Mouse (Mus musculus): ENCODE data around the gene Dhx16.
"Not testable (repeated sequence)": the region's sequence is repeated elsewhere in the genome, so short reads cannot be mapped to it uniquely, and the experiment has no call there.

The Dhx16 gene

DNA sequence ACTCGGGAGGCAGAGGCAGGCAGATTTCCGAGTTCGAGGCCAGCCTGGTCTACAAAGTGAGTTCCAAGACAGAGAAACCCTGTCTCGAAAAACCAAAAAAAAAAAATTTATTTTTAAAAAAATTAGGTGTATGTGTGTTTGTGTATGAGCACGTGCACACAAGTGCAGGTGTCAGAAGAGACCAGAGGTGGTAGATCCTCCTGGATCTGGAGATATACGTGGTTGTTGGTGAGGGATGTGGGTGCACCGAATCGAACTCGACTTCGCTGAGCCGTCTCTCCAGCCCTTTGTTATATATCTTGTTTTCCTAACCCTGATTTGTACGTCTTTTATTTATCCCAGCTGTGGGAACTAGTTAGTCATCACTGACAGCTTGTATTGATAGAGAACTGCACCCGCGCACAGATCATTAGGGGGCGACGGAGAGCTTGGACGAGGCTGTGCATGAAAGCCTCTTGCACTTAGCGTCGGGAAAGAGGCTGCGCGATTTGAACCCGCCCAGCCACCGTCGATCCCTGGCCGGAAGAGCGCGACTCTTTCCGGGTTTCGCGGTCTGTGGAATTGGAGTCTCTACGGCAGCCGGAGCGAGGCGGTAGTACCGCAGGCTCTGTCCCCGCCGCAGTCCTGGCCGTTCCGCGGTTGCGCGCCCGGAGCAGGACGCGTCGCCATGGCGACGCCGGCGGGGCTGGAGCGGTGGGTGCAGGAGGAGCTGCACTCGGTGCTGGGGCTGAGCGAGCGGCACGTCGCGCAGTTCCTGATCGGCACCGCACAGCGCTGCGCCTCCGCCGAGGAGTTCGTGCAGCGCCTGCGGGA is at the start of gene Dhx16:
Dhx16 (plus strand) TSS at position 575 of the 813 bp plus-strand sequence.
- in situ Hi-C loops (cut with MboI; ENCODE audit: low pct_unique_long_range_greater_than_20kb in 1 of 2, low sequenced_read_pairs in 2 of 2, unreplicated experiment in 1 of 2) = no loop called here

DNA sequence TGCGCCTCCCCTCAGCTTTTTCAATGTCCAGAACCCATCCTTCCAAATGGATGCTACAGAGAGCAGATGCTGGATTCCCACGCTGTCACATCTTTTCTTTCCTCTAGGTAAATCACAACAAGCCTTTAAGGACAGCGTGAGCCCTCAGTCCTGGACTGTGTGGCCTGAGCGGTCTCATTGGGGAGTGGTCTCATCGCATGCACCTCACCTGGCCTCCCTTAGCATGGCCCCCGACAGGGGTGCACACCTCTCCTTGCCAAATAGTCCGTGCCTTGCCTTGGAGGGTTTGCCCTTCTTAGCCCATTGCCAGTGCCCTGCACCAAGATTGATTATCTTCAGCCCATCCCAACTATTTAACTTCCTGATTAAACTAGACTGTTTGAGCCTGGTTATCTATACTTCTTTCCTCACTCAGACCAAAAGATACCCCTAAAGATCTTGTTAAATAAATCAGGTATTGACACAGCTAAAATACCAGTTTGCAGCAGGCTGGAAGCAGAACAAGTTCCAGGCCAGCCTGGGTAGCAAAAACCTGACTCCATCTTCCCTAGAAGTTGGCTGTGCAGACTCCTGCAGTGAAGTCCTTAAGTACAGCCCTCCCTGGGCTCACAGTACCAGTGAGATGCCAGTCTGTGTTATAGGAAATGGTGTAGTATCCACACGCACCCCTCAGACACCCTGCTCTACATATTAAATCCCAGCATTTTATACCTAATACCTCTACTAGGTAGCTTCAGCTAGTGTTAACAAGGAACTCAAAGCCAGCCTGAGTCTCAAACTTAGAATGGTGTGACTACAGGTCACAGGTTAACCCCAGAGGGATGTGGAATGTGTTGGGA is 47.0 kb upstream of the Dhx16 start:
- in situ Hi-C loops (cut with MboI; ENCODE audit: low pct_unique_long_range_greater_than_20kb in 1 of 2, low sequenced_read_pairs in 2 of 2, unreplicated experiment in 1 of 2) = no loop called here

DNA sequence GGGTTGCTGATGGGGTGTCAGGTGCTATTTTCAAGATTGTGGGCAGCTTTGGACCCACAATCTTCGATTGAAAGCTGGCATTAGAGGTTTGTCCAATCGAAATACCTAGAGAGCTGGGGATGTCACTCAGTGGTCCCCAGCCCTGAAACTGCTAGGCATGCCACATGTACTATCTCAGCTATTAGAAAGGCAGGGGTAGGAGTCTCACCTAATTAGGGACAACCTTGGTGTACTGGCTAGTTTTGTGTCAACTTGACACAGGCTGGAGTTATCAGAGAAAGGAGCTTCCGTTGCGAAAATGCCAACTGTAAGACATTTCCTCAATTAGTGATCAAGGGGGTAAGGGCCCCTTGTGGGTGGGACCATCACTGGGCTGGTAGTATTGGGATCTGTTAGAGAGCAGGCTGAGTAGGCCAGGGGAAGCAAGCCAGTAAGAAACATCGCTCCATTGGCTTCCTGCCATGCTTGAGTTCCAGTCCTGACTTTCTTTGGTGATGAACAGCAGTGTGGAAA is 46.3 kb upstream of the Dhx16 start:
- in situ Hi-C loops (cut with MboI; ENCODE audit: low pct_unique_long_range_greater_than_20kb in 1 of 2, low sequenced_read_pairs in 2 of 2, unreplicated experiment in 1 of 2) = no loop called here

DNA sequence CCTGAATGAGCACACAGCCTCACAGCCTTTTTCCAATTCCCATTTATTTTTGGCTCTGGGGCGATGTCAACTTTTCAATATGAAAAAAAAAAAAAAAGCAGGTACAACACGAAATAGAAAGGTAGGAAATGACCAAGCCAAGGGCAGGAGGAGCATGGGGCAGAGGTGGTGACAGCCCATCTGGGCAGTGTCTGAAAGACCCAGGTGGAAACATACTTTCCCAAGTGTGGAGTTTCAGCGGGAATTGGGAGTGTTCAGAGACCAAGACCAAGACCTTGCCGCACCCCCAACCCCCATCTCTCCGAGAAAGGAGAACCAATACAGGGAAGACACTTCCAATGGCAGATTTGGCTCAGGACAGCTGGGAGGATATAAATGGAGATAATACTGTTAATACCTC is 45.7 kb upstream of the Dhx16 start:
- in situ Hi-C loops (cut with MboI; ENCODE audit: low pct_unique_long_range_greater_than_20kb in 1 of 2, low sequenced_read_pairs in 2 of 2, unreplicated experiment in 1 of 2) = no loop called here

DNA sequence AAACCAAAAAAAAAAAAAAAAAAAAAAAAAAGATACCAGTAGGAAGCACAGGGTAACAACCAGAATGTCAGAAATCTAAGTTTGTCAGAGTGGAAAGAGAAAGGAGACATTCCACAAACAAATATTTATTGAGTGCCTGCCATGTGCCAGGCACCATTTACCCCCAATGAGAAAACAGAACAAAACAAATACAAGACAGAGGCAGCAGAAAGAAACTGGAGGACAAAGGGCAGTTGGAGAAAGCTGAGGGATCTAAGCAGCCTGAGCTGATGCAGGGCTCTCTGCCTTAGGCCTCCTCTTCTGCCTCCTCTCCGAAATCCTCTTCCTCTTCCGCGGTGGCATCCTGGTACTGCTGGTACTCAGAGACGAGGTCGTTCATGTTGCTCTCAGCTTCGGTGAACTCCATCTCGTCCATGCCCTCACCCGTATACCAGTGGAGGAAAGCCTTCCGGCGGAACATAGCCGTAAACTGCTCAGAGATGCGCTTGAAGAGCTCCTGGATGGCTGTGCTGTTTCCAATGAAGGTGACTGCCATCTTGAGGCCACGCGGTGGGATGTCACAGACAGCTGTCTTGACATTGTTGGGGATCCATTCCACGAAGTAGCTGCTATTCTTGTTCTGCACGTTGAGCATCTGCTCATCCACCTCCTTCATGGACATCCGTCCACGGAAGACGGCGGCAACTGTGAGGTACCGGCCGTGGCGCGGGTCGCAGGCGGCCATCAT is 44.8 kb upstream of the Dhx16 start:
- in situ Hi-C loops (cut with MboI; ENCODE audit: low pct_unique_long_range_greater_than_20kb in 1 of 2, low sequenced_read_pairs in 2 of 2, unreplicated experiment in 1 of 2) = no loop called here

DNA sequence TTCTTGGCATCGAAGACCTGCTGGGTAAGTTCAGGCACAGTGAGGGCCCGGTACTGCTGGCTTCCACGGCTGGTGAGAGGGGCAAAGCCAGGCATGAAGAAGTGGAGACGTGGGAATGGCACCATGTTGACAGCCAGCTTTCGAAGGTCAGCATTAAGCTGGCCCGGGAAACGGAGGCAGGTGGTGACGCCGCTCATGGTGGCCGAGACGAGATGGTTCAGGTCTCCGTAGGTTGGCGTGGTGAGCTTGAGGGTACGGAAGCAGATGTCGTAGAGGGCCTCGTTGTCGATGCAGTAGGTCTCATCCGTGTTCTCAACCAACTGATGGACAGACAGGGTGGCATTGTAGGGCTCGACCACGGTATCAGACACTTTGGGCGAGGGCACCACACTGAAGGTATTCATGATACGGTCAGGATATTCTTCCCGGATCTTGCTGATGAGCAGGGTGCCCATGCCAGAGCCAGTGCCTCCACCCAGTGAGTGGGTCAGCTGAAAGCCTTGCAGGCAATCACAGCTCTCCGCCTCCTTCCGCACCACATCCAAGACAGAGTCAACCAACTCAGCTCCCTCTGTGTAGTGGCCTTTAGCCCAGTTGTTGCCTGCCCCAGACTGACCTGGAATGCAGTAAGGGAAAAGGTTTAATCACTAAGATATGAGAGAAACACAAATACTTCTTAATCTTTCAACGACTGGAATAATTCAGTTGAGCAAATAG is 44.0 kb upstream of the Dhx16 start:
- in situ Hi-C loops (cut with MboI; ENCODE audit: low pct_unique_long_range_greater_than_20kb in 1 of 2, low sequenced_read_pairs in 2 of 2, unreplicated experiment in 1 of 2) = no loop called here

DNA sequence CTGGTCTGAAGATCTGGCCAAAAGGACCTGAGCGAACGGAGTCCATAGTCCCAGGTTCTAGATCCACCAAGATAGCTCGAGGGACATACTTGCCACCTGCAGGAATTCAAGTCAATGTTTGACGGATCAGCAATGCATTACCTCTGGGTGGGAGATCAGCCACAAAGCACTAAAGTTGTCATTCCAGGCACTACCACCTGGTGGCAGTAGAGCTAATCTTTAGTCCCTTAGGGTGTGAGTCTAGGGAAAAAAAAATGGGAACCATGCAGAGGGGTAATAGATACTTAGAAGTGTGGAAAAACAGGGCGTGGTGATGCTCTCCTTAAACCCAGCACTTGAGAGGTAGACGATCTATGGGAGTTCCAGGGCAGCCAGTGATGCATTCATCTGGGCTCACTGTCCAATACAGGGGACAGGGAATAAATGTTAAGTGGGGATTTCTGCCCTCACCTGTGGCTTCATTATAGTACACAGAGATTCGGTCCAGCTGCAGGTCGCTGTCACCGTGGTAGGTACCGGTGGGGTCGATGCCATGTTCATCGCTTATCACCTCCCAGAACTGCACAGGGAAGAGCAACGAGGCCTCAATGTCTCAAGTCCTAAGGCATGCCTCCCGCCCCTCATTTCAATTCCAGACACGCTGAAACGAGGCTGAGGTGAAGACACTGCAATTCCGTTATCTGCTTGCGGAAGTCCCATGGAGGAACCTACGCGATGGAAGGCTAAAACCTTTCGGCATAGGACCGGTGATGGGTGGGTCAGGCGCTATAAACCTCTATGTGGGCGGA is 43.2 kb upstream of the Dhx16 start:
- in situ Hi-C loops (cut with MboI; ENCODE audit: low pct_unique_long_range_greater_than_20kb in 1 of 2, low sequenced_read_pairs in 2 of 2, unreplicated experiment in 1 of 2) = no loop called here

DNA sequence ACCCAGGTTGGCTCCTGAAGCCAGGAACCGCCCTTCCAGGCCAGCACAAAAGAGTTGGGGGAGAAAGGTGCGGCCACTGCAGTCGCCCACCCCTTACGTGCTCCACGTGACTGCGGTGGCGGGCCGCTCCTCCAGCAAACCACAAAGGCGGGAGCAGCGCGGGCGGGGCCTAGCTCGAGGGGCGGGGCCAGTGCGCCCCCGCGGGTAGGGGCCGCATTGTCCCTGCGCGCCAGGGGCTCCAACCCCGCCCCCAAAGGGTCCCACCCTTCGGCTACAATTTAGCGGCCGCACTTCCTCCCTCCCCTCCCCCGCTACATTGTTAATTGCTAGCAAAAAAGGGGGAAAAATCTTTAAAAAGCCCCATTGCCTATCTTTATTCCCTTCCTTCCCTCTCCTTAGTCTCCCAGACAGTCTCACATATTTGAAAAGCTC is 42.6 kb upstream of the Dhx16 start:
- in situ Hi-C loops (cut with MboI; ENCODE audit: low pct_unique_long_range_greater_than_20kb in 1 of 2, low sequenced_read_pairs in 2 of 2, unreplicated experiment in 1 of 2) = no loop called here

DNA sequence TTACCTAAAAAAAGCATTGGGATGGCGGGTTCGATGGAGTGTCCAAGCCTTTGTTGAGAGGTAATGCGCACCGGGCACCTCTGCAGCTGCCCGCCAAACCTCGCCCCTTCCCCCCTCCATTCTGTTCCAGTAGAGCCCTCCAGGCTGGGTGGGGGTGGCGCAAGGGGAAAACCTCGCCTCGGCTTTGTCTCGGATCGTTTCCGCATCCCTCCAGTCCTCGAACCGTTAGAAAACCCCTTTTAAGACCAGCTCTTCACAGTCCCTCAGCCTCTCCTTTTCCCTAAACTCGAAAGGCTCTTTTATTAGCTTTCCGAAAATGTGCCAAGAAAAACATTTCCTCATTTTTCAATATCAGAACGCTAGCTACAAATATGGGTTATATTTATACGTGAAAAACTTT is 42.1 kb upstream of the Dhx16 start:
- in situ Hi-C loops (cut with MboI; ENCODE audit: low pct_unique_long_range_greater_than_20kb in 1 of 2, low sequenced_read_pairs in 2 of 2, unreplicated experiment in 1 of 2) = no loop called here

DNA sequence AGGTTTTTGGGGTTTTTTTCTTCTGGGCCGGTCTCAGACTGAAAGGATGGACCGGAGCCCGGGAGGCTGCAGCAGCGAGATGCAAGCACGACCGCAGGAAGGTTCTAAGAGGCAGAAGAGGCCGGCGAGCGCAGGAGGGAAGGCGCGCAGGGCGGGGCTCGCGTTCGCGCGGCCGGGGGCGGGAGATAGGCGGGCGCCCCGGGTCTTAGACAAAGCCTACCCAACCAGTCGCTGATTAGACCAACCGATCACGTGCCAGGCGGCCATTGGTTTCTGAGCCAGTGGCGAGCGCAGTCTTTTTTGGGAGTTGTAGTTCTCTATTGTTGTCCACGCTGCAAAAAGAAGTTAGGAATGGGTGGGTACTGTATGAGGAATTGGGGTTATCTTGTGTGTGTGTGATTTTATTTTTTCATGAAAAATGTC is 41.5 kb upstream of the Dhx16 start, which contains the start of gene Tubb5:
Tubb5 (minus strand) TSS at position 185 of the 423 bp plus-strand sequence.
- in situ Hi-C loops (cut with MboI; ENCODE audit: low pct_unique_long_range_greater_than_20kb in 1 of 2, low sequenced_read_pairs in 2 of 2, unreplicated experiment in 1 of 2) = no loop called here

DNA sequence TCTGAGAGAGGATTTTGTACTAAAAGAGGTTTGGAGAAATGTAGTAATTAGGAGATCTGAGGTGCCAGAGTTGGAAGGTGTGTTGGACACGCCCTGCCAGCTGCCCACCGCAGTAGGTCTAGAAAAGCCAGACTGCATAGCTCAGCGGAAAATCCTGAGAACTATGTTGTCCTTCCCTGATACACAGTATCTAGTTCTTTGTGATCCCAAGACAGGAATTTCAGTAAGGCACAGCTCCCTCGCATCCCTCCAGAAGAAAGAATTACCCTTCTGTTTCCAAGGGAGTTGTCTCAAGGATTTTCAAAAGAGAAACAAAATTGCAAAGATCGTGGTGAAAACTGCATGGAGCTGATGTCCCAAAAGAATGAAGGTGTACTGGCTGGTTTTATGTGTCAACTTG is 41.0 kb upstream of the Dhx16 start:
- in situ Hi-C loops (cut with MboI; ENCODE audit: low pct_unique_long_range_greater_than_20kb in 1 of 2, low sequenced_read_pairs in 2 of 2, unreplicated experiment in 1 of 2) = no loop called here

DNA sequence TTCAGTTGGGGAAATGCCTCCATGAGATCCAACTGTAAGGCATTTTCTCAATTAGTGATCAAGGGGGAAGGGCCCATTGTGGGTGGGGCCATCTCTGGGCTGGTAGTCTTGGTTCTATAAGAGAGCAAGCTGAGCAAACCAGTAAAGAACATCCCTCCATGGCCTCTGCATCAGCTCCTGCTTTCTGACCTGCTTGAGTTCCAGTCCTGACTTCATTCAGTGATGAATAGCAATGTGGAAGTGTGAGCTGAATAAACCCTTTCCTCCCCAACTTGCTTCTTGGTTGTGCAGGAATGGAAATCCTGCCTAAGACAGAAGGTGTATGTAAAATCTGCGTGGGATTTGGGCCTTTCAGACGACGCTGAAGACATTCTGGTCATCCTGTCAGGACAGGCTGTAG is 40.6 kb upstream of the Dhx16 start:
- in situ Hi-C loops (cut with MboI; ENCODE audit: low pct_unique_long_range_greater_than_20kb in 1 of 2, low sequenced_read_pairs in 2 of 2, unreplicated experiment in 1 of 2) = not testable (repeated sequence)

DNA sequence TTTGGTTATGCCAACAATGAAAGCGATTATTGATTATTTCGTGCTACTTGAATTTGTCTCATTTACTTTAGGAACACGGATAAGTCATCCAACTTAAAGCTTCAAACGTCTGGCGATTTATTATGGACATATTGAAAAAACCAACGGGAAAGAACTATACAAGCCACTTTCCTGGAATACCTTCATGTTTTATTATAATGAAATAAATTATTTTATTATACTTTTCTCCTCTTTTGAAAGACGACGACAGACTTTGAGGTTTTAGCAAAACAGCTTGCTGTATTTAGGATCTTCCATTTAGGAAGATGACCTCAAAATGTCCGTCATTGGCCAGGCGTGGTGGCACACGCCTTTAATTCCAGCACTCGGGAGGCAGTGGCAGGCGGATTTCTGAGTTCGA is 39.1 kb upstream of the Dhx16 start:
- in situ Hi-C loops (cut with MboI; ENCODE audit: low pct_unique_long_range_greater_than_20kb in 1 of 2, low sequenced_read_pairs in 2 of 2, unreplicated experiment in 1 of 2) = no loop called here

DNA sequence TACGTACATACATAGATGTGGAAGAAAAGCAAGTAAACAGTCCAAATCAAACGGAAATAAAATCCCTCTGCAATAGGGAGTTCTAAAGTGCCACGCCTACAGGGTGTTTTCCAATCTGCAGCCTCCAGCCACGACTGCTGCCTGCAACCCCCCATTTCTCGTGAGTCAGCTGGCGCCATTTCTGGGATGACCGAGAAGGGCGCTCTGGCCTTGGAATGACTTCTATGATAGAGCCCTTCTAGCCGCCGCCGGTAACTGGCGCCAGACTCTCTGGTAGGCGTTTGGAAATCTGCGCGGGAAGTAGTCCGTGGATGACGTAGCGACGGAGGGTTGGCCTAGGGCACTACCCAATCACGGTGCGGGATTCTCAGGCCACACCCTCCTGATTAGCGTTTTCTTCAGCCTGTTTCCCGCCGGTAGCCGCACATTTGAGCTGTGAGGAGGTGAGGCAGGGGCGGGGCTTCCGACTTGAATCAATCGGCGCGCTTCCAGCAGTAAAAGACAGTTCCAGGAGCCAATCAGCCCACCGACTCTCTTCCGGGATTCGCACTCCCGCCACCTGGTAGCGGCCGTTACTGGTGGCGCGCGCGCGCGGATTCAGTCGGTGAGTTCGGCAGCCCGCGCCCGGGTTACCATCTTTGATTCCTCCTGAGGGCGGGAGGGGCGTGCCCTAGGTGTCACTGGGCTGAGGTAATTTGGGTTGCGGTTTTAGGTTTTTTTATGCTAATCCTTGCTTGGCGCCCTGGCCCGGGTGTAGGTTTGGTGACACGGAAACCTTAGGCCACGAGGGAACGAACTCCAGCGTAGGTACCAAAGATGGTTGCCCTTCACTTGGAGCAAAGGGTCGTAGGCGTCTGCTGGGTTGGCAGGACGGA is 38.3 kb upstream of the Dhx16 start, which contains the start of gene Mdc1:
Mdc1 (plus strand) TSS at position 440 of the 875 bp plus-strand sequence.
- in situ Hi-C loops (cut with MboI; ENCODE audit: low pct_unique_long_range_greater_than_20kb in 1 of 2, low sequenced_read_pairs in 2 of 2, unreplicated experiment in 1 of 2) = no loop called here

DNA sequence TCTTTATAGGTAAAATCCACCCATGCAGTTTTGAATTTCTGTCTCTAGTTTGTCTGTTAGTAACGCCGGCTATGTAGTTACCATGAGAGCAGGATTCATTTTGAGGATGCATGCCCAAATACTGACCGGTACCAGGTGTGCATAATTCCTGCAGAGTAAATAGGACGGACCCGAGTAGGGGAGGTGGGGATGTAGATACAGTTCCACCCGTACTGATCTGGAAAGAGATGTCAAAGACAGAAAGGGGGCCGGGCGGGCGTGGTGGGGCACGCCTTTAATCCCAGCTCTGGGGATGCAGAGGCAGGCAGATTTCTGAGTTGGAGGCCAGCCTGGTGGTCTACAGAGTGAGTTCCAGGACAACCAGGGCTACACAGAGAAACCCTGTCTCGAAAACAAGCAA is 37.6 kb upstream of the Dhx16 start:
- in situ Hi-C loops (cut with MboI; ENCODE audit: low pct_unique_long_range_greater_than_20kb in 1 of 2, low sequenced_read_pairs in 2 of 2, unreplicated experiment in 1 of 2) = no loop called here

DNA sequence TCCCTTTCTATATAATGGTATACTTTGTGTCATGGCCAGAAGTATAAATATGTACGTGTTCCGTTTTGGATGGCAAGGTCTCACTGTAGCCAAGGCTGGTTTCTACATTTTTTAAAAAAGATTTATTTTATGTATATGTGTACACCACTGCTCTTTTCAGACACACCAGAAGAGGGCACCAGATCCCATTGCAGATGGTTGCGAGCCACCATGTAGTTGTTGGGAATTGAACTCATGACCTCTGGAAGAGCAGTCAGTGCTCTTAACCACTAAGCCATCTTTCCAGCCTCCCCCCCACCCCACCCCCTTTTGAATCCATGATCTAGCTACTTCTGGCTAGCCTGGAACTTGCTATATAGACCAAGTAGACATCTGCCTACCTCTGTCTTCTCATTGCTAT is 36.1 kb upstream of the Dhx16 start:
- in situ Hi-C loops (cut with MboI; ENCODE audit: low pct_unique_long_range_greater_than_20kb in 1 of 2, low sequenced_read_pairs in 2 of 2, unreplicated experiment in 1 of 2) = no loop called here

DNA sequence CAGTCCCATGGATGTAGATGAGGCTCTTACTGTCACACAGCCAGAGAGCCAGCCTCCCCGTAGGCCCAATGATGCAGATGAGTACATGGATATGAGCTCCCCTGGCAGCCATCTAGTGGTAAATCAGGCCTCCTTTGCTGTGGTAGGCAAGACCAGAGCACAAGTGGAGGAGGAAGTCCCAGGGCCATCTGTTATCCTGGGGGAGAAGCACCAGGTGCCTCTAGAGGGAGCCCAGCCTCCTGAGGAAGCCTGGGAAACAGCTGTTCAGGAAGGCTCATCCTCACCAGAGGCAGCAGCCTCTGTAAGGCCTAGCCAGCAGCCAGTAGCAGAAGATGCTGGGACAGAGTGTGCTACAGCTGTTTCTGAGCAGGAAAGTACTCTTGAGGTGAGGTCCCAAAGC is 31.5 kb upstream of the Dhx16 start:
- in situ Hi-C loops (cut with MboI; ENCODE audit: low pct_unique_long_range_greater_than_20kb in 1 of 2, low sequenced_read_pairs in 2 of 2, unreplicated experiment in 1 of 2) = no loop called here

Data from mouse embryonic stem cell (cell line).